Mouse (Mus musculus) heart, adult 2 months (tissue): ENCODE measurements around the gene Fgfr2.

Source experiments
- CTCF ChIP-seq: fragments of 200-600 bp; IDR thresholded peaks from 2 replicates; pipeline ENCODE4 v1.8.1; 2022; ENCODE audit warnings: antibody characterized with exemption, mild to moderate bottlenecking, moderate library complexity
- EP300 ChIP-seq: fragments of 200-500 bp; IDR thresholded peaks from 2 replicates; pipeline ENCODE4 v1.6.1; 2011; ENCODE audit warnings: low read depth, low read length, control low read depth; ENCODE audit not compliant: insufficient read depth
- POLR2A ChIP-seq: fragments of 200-500 bp; IDR thresholded peaks from 2 replicates; pipeline ENCODE4 v1.6.1; 2011; ENCODE audit warnings: mild to moderate bottlenecking, low read depth, low read length, control low read depth; ENCODE audit not compliant: insufficient read depth

DNA sequence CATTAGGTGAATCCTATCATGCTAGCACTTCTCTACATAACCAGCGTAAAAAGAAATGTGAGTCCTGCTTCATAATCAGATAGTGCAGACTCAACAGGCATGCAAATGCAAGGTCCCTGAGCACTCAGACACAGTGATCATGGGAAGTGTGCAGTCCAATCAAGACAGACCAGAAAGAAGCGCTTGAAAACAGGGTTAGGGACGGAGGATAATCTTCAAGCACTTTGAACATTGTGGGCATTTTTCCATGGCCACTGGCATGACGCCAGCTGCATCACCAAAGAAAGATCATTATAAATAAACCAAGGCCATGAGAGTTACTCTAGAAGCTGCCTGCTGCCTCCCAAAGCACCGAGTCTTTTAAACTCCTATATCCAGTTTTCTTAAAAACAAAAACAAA, 2923.8 kb downstream of the Fgfr2 start:
- TF ChIP-seq CTCF, result no peak
- no peak for TF ChIP-seq POLR2A
- TF ChIP-seq EP300, result no peak
